Mouse (Mus musculus) cerebellum, adult 2 months (tissue): ENCODE measurements at regions not wholly inside any gene's neighbourhood (a gene's known extent, or its start where the extent isn't known, plus 50 kb on each side); places are given as distances from the start of the nearest gene placed in this dataset.

ENCODE experiments used
- DNase-seq, 2 experiments: peaks; one replicate each; pipeline ENCODE4 v3.0.0; 2021
- H3K27ac ChIP-seq: fragments of 200-500 bp; 2 replicates; pipeline ENCODE4 v1.5.1; 2012; ENCODE audit warnings: low read length, control low read depth, inconsistent platforms; ENCODE audit not compliant: insufficient read depth
- H3K27me3 ChIP-seq: fragments of 200-500 bp; 2 replicates; pipeline ENCODE4 v1.6.1; 2012; ENCODE audit warnings: inconsistent platforms, mild to moderate bottlenecking, low read length, moderate library complexity; ENCODE audit not compliant: control insufficient read depth, insufficient read depth
- H3K4me1 ChIP-seq: fragments of 200-500 bp; 2 replicates; pipeline ENCODE4 v1.6.1; 2011; ENCODE audit warnings: low read length; ENCODE audit not compliant: control insufficient read depth, insufficient read depth
- H3K4me3 ChIP-seq: fragments of 200-500 bp; replicated peaks from 2 replicates; pipeline ENCODE3; 2011; ENCODE audit warnings: mild to moderate bottlenecking, low read depth, low read length, control low read depth; ENCODE audit not compliant: insufficient read depth
- CTCF ChIP-seq: fragments of 200-500 bp; IDR thresholded peaks from 2 replicates; pipeline ENCODE4 v1.5.1; 2011; ENCODE audit warnings: low read depth, mild to moderate bottlenecking, control low read depth, low read length, moderate library complexity, borderline replicate concordance; ENCODE audit not compliant: insufficient read depth
- POLR2A ChIP-seq: fragments of 200-500 bp; IDR thresholded peaks from 2 replicates; pipeline ENCODE4 v1.6.1; 2011; ENCODE audit warnings: low read length, control low read depth, borderline replicate concordance; ENCODE audit not compliant: insufficient read depth
- WGBS: fragments of 180-500 bp; shearing (Covaris S2); methylation state at CpG from one replicate; pipeline ENCODE4 v1.1.7; 2018; 5-methylcytosine and 5-hydroxymethylcytosine counted together

GRCm38 (mm10) chr10:102622583-102623008, 110.6 kb downstream of the Rassf9 start:
- TF ChIP-seq POLR2A (no peak), CTCF (no peak)
- WGBS, result 68% methylated on average over 2 of the region's 2 CpGs
- H3K27ac ChIP-seq, result no peak overlapping the region
- no peak overlapping the region for H3K4me3 ChIP-seq
- no peak for DNase-seq
- no peaks in the 10 kb centered on the region for H3K4me1 ChIP-seq
- no peaks in the 10 kb centered on the region for H3K27me3 ChIP-seq

GRCm38 (mm10) chr10:102618711-102619110, 106.7 kb downstream of the Rassf9 start:
- no peak overlapping the region for H3K27ac ChIP-seq
- WGBS, result 68% methylated on average over 2 of the region's 2 CpGs
- no peak for DNase-seq
- no peak overlapping the region for H3K4me3 ChIP-seq
- TF ChIP-seq CTCF (no peak), POLR2A (no peak)
- H3K4me1 ChIP-seq, result no peaks in the 10 kb centered on the region
- no peaks in the 10 kb centered on the region for H3K27me3 ChIP-seq

GRCm38 (mm10) chr10:102615962-102616595, 104.1 kb downstream of the Rassf9 start:
- no peak for TF ChIP-seq CTCF
- TF ChIP-seq POLR2A, result no peak
- 88% methylated on average over 10 of the region's 10 CpGs for WGBS

More at GRCm38 (mm10) chr10:102615962-102616595, 104.1 kb downstream of the Rassf9 start:
- Histone ChIP-seq H3K27ac (no peak overlapping the region), H3K27me3 (no peaks in the 10 kb centered on the region), H3K4me1 (no peaks in the 10 kb centered on the region), H3K4me3 (no peak overlapping the region)
- no peak for DNase-seq
